Mouse (Mus musculus): ENCODE measurements around the gene Ift46.

Gene Ift46

DNA sequence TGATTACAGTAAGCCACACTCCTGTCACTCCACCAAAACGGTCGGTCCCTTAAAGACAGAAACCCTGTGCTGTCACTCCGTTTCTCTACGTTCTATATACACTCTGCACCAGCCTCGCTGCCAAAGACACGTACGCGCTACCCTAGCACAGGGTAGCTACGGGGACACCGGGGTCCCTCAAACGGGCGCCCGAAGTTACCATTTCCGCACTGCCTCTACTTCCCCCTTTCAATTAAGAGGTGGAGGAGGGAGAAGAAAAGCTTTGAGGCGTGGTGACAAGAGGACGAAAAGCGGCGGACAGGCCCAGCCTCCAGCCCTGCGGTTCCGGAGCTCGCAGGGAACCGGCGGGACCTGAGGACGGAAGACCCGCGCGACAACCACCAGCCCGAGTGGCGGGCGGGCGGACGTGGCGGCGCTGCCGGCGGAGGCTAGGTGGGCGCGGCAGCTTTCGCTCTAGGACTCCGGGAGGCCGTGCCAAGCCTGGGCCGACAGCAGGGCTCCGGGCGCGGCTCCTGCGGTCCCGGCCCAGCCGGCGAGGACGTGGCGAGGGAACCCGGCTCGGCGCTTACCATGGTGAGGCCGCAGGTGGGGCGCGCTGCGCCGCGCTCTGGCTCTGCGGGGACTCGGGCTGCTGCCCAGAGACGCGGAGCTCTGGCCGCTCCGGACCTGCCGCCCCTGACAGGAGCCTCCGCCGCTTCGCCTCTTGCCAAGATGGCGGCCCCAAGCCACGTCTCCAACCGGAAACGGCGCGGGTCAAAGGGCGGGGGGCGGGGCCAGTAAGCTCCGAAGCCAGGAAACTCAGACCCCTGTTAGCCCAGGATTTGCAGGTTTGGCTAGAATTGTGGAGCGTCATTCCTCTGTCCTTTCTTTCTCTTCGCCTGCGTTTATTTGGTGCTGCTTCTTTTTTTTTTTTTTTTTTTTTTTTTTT, at the start of gene Ift46, which contains the start of gene Arcn1:
Ift46 (plus strand) TSS at position 808 of the 928 bp plus-strand sequence.
Arcn1 (minus strand) TSS at position 745 of the 928 bp plus-strand sequence.
- DNase-seq = peak; percentile 80

DNA sequence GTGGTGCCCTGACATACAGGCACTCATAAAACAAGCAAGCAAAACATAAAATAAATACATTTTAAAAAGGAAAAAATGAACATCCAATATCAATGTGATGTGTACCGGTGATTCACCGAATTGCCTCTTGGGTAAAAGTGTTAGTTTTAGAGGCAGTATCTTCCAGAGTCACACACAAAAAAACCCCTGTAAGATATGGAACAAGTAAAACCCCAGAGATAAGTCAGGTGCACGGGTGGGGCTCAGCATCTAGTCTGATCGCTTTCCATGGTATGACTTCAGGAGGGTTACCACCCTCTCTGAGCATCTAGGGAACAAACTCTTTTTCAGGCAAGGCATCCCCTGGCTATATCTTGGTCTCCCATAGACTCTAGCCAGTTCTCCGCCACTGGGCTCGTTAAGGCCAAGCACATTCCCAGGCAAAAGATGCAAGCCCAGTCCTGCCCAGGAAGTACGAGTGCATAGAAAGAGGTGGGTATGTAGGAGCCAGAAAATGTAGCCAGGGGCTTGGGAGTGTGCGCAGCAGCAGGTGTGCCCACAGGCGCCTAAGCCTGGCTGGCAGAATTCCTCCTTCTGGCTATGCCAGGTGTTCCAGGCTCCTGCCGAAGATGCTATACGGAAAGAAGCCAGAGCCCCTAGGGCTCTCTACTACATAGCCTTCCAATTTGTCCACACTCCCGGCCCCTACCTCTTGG, 48.6 kb upstream of the Ift46 start:
- no peak for DNase-seq

DNA sequence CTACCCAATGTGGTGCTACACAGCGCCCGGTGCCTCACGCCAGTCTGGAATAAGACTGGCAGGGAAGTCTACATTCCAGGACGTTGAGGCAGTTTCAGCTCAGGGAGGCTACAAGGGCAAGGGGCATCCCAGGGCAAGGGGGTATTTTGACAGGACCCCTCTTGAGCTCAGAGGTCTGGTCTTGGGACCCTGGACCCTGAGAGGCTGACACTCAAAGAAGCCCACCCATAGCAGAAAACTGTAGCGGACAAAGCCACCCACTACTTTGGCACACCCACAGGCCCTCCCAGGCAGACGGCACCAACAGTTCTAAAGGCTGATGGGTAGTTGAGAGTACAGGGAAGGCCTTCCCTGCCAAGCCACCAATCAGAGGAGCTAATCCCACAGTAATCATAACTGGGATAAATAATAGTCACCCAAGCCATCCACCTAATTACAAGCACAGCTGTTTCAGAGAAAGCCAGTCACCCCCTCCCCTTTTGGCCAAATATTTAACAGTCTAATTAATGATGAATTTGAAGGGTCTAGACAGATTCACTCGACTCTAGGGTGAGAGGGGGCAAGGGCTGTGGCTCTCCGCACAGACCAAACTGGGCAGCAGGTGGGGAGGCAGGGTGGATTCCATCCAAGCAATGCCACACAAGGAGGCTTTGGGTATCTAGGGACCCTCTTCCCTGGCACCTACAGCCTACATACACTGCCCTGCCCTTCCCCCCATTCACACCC, 47.9 kb upstream of the Ift46 start:
- no peak for DNase-seq

DNA sequence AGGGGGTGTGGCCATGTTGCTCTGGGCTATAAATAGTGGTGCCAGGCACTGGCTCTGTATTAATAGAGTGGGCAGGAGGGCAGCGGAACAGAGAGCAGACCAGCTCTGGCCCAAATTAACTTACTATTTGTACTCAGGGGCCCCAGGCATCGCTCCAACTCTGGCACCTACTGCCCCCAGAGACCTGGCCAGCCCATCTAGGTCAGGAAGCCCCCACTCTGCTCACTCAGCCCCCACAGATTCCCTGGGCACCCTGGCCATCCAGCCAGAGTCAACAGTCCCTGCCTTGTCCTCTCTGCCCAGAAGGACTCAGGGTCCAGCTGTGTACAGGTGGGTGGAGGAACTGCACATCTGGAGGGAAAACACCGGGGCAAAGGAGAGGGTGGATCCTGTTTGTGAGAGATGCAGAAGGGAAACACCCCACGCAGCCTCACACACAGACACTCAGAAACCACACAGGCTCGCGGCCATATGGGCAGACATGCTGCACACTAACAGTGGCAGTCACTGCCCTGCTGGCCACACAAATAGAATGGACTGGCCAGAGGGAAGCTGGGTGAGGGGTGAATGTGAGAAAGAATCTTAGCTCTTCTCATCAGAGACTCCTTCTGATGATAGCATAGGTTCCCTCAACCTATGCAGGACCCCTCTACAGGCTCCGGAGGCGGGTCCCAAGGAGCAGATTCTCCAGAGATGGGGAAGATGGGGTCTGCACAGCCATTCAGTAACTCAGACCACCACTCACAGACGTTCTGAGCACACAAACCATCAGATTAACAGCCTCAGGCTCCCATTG, 47.2 kb upstream of the Ift46 start:
- DNase-seq = peak; percentile 63

DNA sequence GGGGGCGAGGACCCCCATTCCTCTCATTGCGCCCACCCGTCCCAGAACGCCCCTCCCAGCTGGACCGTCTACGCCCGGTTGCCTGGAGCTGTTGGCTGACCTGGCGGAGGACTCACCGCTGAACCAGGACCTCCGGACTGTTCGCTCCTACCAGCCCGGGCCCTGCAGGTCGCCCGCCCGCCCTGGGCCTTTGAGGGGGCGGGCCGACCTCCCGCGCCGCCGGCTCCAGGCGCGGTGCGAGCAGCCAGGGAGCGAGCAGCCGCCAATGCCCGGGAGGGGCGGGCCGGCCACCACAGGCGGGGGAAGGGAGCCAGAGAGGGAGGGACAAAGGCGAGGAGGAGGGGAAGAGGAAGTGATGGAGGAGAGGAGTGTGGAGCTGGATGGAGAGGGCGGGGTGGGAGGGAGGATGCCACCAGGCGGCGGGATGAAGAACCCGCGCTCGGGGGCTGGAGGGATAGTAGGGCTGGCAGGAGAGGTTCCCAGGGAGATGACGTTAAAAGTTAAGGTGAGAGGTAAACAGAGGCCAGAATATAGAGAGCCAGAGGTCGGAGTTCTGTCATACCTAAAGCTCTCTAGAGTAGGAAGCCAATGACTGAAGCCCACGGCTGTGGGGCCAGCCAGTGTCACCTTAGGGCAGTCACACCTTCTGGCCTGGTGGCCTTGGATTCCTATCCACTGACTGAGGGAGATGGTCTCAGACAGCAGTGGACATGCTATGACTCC, 46.4 kb upstream of the Ift46 start:
- peak; percentile 91 for DNase-seq

DNA sequence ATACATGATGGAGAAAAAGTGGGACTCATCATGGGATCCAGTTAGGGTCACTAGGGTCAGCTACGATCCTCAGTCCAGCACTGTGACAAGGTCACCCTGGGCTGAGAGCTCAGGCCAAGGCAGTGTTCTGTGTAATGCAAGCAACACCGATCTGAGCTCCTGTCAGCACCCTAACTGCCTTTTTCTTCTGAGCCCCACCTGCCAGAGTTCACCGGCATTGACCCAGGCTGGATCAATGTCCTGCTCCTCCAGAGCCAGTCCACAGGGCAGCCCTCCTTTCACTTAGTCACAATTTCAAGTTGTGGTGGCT, 45.9 kb upstream of the Ift46 start:
- DNase-seq = no peak

DNA sequence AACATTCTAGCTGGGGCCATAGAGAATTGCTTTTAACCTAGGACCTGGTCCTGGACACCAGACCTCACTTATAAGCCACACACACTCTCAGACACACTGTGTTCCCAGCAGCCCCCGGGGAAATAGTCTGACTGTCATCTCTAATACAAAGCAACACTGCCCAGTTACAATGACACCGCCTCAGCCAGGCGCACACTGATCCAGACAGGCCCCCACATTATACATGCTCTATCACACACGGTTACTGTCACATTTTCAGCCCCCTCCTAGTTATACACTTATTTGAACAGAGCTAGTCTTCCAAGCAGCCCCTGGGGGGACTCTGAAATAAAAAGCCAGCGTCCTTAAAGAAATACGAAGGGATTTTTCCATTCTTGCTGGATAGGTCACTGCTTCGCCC, 45.1 kb upstream of the Ift46 start:
- no peak for DNase-seq

DNA sequence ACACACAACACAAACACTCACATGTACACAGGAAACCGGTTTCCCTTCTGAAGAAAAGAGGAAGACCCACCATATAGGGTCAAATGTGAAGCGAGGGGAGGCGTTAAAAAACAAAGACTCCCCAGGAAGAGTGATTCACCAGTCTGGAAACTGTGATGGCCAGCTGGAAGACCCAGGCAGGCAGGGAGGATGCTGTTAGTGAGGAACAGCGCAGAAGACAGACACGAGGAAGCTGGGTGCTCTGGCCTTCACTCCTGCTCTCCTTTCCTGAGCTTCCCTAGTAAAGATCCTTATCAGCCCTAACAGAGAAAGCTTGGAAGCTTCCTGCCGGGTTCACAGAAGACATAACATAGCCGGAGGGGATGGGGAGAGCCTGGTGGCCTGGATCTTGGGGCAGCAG, 44.7 kb upstream of the Ift46 start:
- DNase-seq = no peak

DNA sequence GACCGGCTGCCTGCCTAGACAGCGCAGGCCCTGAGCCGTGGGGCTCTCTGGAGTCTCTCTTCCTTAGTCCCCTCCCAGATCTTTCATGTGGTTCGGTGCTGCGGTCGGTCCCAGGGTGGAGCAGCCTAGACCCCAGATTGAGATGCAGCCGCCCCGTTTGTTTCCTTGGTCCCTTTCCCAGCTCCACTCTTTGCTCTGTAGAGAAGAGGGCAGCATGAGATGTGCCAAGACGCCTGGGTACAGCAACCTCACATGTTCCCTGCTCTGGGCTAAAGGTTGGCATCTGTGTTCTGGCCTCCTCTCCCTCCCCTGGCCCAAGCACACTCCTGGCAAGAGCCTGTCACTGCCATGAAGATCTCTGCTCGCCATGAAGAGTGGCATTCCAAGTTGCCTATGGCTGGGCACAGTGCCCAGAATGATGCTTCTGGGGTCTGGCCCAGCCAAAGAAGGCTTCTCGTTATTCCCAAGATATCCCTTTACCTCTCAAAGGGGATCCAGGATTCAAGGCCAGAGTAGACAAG, 44.1 kb upstream of the Ift46 start:
- DNase-seq = no peak

DNA sequence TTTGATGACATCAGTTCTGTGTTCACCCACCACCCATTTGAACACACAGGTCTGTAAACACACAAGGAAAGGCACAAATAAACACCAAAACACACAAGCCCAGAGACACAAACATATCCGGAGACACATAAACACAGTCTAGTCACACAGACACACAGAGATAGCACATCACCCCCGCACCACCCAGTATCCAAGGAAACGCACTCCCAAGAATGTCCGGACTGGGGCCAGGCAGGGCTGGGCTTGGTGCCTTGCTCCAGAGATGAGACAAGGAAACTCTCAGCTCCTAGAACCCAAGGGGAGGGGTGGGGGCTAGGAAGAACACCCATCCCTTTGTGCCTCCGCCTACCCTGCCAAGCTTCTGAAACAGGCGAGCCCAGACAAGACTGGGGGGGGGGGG, 43.5 kb upstream of the Ift46 start:
- peak; percentile 77 for DNase-seq

DNA sequence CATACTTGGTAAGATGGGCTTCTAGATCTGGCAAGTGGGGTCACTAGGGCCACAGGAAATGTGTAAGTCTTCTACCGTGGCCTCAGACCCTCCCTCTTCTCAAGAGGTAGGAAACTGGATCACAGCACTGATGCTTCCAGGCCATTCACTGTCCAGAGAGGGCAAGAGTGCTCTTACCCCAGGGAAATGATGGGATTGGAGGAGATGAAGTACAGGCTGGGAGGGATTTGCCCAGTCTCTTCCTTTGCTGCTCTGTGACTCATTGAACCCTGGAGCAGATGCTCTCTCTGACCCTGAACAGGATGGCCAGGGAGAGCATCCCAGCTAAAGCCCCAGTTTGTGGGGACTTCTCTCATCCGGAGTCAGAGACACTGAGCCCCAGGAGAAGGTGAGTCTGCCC, 43.0 kb upstream of the Ift46 start:
- DNase-seq = no peak

DNA sequence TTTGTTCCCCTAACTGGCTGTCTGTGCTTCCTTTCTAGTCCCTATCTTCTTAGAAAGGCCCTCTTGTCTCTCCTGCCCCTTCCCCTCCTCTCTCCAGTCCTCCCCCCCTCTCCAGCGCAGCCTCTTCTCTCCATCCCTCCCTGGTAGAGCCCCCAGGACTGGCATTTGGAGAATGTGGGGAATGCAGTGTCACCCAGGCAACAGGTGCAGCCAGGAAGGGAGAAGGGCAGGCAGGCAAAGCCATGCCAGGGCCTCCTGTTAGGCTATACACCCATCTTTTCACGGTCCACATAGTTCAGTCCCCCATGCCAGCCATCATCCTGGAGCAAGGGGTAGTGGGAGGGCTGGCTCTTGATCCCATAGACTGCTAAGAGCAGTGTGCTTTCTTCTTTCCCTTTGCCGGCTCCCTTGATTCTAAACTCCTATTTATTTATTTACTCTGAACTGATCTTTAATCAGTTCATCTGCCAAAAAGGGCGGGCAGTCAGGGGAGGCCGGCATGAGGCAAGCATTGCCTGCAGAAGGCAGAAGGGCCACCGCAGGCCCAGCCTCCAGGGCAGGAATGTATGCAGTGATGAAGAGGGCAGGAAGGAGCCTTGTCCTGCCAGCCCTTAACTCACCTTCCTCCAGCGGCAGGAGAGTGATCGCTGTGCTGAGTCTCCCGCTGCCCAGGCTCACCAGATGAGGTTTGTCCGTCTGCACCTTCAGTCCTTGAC, 41.1 kb upstream of the Ift46 start:
- DNase-seq = no peak

DNA sequence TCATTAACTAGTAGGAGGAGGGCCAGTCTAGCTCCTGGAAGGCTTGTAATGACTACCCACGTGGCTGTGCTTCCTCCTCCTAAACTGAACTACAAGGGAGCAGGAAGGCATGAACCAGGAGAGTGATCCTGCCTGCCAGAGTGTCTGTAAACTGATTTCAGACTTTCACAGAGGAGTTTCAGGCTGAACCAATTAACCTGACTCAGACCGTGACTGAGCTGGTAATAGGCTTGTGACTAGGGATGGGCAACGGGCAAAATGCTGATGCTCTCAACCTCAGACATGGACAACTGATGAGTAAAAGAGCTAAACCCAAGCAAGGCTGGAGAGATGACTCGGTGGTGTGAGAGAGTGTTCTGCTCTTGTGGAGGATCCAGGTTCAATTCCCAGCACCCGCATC, 40.3 kb upstream of the Ift46 start:
- no peak for DNase-seq

DNA sequence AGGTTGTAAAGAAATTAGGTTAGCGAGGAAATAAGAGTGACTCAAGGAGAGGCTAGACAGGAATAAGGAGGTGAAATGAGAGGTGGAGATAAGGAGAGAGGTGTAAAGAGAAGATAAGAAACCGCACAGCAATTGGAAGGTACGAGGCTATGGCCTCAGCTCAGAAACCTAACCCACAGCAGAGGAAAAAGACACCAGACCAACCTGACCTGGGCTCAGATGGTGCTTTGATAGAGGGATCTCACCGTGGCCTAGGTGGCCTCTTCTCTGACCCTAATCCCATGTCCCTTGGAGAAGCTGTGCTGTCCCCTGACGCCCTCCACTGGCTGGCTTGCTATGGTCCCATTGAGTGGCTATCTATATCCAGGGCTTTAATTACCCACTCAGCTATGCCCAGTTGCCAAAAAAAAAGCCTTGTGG, 35.6 kb upstream of the Ift46 start:
- no peak for DNase-seq

DNA sequence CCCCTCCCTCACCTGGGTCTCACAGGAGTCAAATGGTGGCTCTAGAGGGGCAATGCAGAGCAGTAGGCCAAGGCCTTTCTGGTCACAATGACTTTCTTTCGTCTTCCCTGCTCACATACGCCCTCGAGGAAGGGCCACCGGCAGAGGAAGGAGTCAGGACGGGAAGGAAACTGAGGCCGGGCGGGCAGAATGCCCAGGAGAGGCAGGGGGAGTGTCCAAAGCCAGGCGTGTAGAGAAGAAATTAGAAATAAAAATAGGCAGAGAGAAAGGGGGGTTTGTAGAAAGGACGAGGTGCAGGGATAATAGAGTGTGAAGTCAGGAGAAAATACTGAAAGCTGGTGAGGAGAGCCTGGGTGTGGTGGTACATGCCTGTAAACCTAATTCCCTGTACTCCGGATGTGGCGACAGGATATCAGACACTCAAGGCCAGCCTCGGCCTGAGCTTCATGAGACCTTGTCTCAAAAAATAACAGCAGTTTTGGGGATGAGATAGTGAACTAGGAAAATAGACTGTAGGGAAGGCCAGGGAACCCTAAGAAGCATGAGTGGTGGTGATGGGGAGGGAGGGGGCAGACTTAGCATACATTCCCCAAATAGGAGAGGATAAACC, 34.7 kb upstream of the Ift46 start:
- DNase-seq = no peak

DNA sequence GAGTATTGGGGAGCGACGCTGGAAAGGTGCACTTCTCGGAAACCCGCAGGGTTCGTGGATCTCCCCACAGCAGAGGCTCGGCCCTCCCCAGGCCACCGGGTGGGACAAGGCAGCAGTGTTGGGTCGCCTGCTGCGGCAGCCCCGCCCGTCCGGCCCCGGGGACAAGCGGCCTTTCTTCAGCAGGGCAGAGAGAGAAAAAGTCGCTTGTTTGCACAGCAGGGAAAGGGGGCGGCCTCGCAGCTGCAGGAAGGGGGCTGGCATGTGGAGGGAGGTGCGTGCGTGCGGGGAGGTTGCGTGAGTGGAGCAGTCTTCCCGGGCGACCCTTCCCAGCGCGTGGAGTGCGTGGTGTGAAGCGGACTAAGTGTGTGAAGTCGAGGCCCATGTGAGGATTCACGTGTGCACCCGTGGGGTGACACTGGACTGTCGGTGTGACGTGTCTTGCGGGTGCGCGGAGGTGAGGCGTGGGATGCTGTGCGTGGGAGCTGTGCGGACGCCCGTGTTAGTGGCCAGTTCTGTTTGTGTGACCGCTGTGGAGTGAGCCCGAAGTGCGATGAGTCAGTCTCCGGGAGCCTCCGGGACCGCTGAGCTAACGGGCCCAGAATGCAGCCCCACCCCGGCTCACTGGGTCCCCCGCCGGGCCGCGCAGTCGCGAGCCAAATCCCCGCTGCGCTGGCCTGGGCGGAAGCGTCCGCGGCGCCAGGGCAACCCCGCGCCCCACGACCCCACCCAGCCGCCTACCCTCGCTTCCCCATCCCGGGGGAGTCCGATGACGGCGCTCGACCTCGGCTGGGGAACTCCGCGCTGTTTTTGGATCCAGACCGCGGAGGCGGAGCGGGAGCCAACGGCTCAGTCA, 33.8 kb upstream of the Ift46 start:
- DNase-seq = peak; percentile 86

DNA sequence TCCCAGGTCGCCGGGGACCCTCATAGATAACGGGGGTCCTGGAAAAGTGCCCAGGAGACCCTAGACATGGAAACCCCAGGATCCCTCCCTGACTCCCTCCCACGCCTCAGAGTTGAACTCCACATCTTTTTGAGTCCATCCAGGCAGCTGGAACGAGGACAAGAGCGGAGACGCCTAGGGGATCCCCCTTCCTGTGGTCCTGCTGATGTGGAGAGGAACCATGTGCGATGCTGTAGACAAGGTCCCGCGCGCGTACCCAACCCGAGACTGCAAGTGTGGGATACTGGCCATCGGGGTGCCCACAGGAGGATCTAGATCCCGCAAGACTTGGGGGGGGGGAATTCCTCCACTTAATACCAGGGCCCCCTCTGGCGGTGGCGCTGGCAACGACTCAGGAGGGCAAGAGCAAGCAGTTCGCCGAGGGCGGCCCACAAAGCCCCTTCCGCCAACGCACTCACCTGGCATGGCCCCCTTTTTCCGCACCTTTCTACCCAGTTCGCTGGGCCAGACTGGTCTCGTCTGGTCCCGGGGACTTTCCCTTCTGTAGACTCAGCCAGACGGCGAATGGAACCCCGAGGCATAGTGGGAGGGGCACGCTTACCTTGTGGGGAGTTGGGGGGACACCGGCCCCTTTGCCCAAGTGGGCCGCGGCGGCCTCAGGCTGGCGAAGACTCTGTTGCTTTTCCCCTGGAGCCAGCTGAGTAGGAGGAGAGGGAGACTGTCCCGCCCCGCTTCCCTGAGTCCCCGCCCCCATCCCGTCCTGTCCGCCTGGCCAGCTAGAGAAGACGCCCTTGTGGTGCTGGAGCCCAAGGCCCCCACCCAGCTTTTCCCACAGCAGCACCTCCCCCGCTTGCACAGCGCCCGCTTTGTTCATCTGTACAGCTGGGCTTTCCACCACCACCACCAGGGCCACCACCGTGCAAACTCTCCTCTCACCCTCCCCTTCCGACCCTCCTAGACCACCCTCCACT, 32.9 kb upstream of the Ift46 start, which contains the start of gene Phldb1:
Phldb1 (minus strand) TSS at position 675 of the 971 bp plus-strand sequence.
- DNase-seq = peak; percentile 89

DNA sequence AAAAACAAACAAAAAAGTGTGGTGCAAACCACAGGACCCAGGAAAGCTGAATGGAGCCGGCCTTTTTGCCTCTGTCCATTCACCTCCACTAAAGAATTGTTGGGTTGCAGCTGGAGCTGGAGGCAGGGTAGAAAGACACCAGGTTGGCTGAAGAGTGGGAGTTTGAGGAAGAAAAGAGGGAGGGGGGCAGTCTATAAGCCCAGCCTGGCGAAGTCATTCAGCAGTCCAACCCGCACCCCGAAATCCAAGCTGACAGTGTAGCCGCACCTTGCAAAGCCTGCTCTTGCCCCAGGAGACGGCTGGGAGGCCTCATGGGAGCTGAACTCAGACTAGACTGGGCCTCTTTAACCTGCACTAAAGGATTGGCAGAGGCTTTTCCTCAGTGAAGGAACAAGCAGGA, 31.8 kb upstream of the Ift46 start:
- DNase-seq = no peak

All from layer of hippocampus, adult 9-11 months (tissue).